8 mouse cellular contexts compared by ENCODE assay signal in the genomic region with DNA sequence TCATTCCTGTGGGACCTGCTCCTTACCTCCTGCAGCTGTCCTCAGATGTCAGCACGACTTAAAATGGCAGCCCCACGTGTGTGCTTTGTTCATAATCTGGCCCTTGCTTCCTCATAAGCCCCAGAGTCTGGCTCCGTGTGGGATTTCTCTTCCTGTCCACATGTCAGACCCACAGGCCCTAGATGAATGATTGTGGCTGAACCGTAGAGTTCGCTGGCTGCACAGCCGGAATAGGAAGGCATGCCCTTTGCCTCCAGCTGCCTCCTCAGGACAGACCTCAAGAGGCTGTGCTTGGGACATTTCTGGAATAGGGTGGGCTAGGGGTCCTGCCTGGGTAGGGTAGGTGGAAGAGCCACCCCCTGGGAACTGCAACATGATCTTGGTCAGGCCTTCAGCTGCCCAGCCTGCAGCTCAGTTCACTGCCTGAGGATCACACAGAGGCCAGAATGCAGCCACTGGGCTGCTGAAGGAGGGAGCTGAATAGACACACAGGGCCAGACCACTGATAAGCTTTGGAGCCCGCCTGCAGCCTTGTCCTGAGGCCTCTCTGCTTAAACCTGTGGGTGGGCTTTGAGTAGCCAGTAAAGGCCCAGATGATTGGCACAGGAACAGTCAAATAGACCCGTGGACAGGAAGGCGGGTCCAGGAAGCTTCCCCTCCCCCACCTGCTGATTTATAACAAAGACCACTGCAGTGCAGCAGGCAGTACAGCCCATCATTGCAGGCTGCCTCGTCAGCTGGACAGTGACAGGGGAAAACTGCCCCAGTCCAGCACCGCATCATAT. TPM values are rescaled to one million over a fixed set of nuclear protein-coding genes. Genes with fewer than 3 reads are reported as not detected.
A peak's percentile ranks its signal among the peaks of the same experiment; 100 is the strongest.
DNase-seq lines count a peak whose midpoint lies in the region; ATAC-seq lines count a peak whose summit lies in the region.

No protein-coding gene starts in this region.

- H3K36me3 ChIP-seq in forebrain, embryonic 10.5 days (replicated peaks), result peaks cover 11% of the 10 kb centered on the region
- no peaks in the 10 kb centered on the region for H3K36me3 ChIP-seq in intestine, embryonic 16.5 days (ENCODE audit: control insufficient read depth, insufficient read depth, low read length)

- H3K9me3 ChIP-seq in forebrain, embryonic 10.5 days, result peaks cover 11% of the 10 kb centered on the region; the same call in 1 of the 2 replicates
- H3K9me3 ChIP-seq in intestine, embryonic 16.5 days (ENCODE audit: control insufficient read depth, low read length), result no peaks in the 10 kb centered on the region

- H3K27me3 ChIP-seq in forebrain, embryonic 10.5 days (ENCODE audit: poor library complexity, severe bottlenecking), result peaks cover 13% of the 10 kb centered on the region
- no peaks in the 10 kb centered on the region for H3K27me3 ChIP-seq in intestine, embryonic 16.5 days (replicated peaks; ENCODE audit: control insufficient read depth, insufficient read depth, low read length)

- WGBS in forebrain, embryonic 10.5 days, result 13% methylated on average over 11 of the region's 11 CpGs
- 26% methylated on average over 11 of the region's 11 CpGs for WGBS in intestine, embryonic 16.5 days

- peak overlapping the region; percentile 93 for H3K27ac ChIP-seq in forebrain, embryonic 10.5 days
- H3K27ac ChIP-seq in intestine, embryonic 16.5 days (ENCODE audit: low read length), result peak overlapping the region; percentile 80

- peak; percentile 78 for ATAC-seq in common myeloid progenitor, adult 5-6 weeks (replicated peaks; ENCODE audit: low read depth, poor library complexity, severe bottlenecking)
- peak; percentile 37 for ATAC-seq in intestine, embryonic 16.5 days
- ATAC-seq in activated CD4-positive, CD25-positive, alpha-beta regulatory T cell, adult 4 months, result no peak

- peak; percentile 91 for DNase-seq in forebrain, embryonic 10.5 days (ENCODE audit: extremely low spot score, low spot score)
- DNase-seq in lung, postnatal 14 days, result peak; percentile 33
- no peak for DNase-seq in c-Kit-positive CD71-positive TER-119-positive erythroid progenitor cells, embryonic 14.5 days (ENCODE audit: low spot score)
- DNase-seq in cerebellum, adult 11 months, result no peak
- DNase-seq in frontal cortex, postnatal 10 days (ENCODE audit: low spot score in 2 of 2), result no peak

- H3K4me3 ChIP-seq in forebrain, embryonic 10.5 days, result peak overlapping the region; percentile 18
- no peak overlapping the region for H3K4me3 ChIP-seq in intestine, embryonic 16.5 days (ENCODE audit: low read length)

- H3K9ac ChIP-seq in intestine, embryonic 16.5 days (ENCODE audit: low read depth, low read length), result peak overlapping the region; percentile 49

- H3K4me1 ChIP-seq in forebrain, embryonic 10.5 days, result peaks cover 65% of the 10 kb centered on the region
- H3K4me1 ChIP-seq in intestine, embryonic 16.5 days (ENCODE audit: control insufficient read depth, insufficient read depth, low read length), result peaks cover 42% of the 10 kb centered on the region

- peak overlapping the region; percentile 6; the same call in 1 of the 2 replicates for H3K4me2 ChIP-seq in intestine, embryonic 16.5 days (ENCODE audit: low read depth, low read length)

RNA-seq across cellular contexts. Expression of a gene that starts 16.0 kb away (rescaled TPM):
- 6.1 and 13.2 TPM in 2 replicates for total RNA-seq in common myeloid progenitor, adult 5-6 weeks (2017)
- 13.7 and 16.1 TPM in 2 replicates for polyA plus RNA-seq in forebrain, embryonic 10.5 days (2016; fragmentation: Nextera tagmentation; extraction: Ambion mirVana)
- 4.9 and 5.7 TPM in 2 replicates for polyA plus RNA-seq in intestine, embryonic 16.5 days (2015; fragmentation: Nextera tagmentation; extraction: Ambion mirVana)
- polyA plus RNA-seq in activated CD4-positive, CD25-positive, alpha-beta regulatory T cell, adult 4 months (2017; shearing (Covaris generic)), result not detected

Comparison
In these comparisons a context has a peak if more than half of its experiments do, and no peak if none do; other contexts are left out.
1. DNase-seq: peak in forebrain, embryonic 10.5 days (single experiment) and lung, postnatal 14 days (single experiment); none in c-Kit-positive CD71-positive TER-119-positive erythroid progenitor cells, embryonic 14.5 days (single experiment), cerebellum, adult 11 months (single experiment) and frontal cortex, postnatal 10 days (0 of 2).